Mouse (Mus musculus): ENCODE measurements around the gene Psap.
A peak's percentile ranks its signal among the peaks of the same experiment; 100 is the strongest.
"Not testable (repeated sequence)": the region's sequence is repeated elsewhere in the genome, so short reads cannot be mapped to it uniquely, and the experiment has no call there.

The Psap gene

DNA sequence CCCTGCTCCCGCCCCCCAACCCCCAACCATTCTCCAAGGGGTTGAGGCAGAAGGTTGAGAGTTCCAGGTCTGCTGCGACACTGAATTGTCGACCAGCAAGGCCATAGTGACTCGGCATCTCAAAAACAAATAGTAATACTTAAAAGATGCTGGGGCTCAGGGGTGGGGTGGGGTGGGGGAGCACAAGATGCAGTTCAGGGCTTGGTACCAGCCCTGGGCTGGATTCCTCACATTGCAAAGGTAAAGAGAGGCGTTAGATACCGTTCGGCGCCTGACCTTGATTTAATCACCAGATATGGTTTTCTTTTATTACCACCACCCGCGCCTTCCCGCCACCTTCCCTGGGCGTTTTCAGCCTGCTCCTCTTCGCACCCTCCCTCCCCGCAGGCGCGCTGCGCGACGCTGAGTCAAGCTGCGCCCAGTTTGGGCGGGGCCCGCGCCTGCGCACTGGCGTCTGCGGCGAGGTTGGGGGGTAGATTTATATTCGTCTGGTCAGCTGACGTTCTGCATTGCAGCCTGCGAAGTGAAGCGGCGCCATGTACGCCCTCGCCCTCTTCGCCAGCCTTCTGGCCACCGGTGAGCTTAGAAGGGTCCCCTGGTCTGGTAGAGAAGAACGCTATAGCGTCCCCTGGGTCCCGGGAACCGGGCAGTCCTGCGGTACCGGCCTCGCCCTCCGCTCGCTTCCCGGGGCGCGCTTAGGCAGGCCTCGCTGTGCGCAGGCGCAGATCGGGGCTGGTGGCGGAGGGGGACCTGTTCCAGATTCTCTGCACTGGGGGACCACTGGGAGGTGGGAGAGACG lies at the start of gene Psap:
Psap (plus strand) TSS at position 421 of the 799 bp plus-strand sequence.
- peak; percentile 97 for DNase-seq (ENCODE audit: low spot score)

DNA sequence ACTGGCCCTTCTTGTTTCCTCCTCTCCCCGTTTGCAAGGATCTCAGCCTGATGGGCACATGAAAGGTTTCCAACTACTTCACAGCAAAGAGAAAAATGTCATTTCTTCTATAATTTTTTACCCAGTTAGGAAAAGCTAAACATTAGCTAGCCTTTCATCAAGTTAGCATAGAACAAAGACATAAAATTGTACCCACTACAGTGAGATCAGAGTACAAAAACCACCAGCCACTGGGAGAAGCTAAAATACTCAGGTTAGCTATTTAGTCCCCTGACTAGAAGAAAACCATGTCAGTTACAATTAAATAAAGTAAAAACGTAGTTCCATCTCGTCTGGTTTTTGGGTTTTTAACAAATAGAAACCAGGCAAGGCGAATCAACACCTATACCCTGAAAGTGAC lies 49.8 kb upstream of the Psap start:
- DNase-seq (ENCODE audit: low spot score) = no peak

DNA sequence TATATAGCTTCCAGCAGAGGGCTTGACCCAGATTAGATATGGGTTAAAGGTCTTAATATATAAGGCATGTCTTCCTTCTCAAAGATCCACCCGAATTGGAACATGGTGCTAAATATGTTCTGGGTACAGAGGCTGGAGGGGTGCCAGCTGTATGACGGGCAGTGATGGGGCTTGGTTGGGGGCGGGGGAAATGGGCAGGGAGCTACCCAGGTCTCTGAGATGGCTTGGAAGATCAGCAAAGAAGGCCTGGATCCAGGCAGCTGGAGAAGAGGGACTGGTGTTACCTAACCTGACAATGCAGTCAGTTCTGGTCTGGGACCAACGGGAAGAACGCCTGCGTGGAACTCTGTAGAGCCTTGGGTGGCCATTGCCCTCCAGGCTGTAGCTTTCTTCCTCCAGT lies 48.3 kb upstream of the Psap start:
- DNase-seq (ENCODE audit: low spot score) = no peak

DNA sequence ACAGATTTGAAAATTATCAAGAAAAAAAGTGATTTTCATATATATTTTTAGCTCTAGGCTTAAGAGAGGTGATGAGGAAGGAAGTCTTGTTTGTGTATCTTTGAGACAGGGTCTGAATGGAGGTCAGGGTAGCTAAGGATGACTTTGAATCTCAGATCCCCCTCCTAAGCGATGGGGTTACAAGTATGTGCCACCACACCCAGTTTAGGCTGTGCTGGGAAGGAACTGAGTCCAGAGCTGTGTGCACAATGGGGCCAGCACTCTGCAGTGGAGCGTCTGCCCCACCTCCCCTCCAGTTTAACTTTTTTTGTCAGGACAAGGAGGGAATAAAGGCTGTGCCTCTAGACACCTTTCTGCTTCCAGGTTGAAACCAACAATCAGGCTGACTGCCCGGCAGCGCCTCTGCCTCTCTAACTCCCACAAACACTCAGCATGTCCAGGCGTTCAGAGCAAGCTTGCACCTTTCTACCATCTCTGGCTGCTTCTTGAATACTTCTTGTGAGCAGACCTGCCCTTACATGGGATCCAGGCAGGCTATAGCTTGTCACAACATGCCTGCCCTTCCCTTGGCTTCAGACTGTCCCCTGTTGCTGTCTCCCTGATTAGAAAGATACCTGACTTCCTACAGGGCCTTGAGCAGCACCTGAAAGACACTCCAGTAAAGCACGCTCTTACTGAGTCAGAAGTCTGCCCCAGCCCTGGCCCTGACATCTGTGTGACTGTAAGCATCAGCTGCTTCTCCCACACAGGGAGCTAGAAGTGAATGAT lies 46.9 kb upstream of the Psap start:
- no peak for DNase-seq (ENCODE audit: low spot score)

DNA sequence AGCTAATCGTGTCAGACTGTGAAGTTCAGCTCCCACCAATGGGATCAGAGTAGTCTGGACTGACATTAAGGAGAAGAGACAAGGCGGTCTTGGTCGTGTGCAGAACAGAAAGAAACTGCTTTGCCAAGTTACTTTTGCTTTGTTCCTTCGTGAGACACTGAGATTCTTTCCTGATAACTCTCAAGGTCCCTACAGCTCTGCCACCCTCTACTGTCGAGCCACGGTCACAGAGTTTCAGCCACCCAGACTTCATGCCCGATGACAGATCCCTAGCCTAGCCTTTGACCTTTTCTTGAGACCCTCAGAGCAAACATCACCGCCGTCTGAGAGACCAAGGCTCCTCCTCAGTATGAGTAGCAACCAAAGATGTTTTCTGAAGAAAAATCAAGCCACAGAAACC lies 43.4 kb upstream of the Psap start:
- DNase-seq (ENCODE audit: low spot score) = no peak

- not testable (repeated sequence) for DNase-seq (ENCODE audit: low spot score)
Measured at GRCm38 (mm10) chr10:60235876-60236275, 41.6 kb upstream of the Psap start.

DNA sequence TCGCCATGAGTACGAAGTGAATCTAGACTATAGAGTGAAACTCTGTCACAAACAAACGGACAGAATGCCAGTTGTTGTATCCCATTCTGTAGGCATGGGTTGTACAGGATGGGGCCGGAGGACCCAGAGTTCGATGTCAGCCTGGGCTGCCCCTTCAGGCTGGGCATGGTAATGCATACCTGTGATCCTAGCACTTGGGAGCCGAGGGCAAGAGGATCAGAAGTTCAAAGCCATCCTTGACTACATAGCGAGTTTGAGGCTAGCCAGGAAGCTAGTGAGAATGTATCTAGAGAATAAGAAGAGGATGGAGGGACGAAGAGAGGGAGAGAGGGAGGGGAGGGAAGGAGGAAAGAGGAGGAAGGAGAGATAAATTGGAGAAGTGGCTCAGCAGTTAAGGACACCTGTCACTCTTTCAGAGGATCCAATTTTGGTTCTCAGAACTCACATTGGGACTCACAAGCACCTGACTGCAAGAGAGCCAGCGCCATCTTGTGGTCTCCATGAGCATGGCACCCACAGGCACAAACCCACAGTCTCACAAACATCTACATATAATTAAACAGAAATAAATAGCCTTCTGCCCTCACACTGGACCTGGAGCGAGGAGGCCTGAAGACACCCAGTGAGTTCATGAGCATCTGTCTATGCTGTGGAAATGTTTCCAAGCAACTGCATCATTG lies 39.8 kb upstream of the Psap start:
- no peak for DNase-seq (ENCODE audit: low spot score)

DNA sequence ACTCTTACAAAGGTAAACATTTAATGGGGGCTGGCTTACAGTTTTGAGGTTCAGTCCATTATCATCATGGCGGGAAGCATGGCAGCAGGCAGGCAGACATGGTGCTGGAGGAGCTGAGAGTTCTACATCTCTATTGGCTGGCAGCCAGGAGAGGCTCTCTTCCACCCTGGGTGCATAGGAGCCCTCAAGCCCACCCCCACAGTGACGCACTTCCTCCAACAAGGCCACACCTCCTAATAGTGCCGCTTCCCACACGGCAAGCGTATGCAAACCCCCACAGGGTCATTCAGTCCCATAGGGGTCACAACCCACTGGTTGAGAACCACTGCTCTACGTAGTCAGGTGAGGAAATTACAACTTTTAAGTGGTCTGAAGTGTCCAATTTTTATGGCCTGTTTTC lies 37.0 kb upstream of the Psap start:
- DNase-seq (ENCODE audit: low spot score) = no peak

DNA sequence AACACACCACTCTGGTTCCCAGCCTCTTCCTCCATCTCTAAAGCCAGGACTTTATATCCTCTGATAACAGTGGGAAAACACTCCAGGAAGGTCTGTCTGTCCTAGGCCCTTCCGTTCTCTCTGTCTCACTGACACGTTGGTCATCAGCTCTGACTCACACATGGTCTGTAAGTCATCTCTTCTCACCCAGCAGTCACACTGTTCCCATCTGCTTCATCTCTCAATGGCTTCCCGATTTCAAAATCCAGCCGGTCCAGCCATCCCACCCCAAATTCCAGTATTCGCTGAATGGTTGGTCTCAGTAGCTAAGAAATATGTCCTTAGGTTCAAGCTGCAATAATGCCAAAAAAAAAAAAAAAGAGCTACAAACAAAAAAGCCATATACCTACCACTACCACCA lies 33.5 kb upstream of the Psap start:
- DNase-seq (ENCODE audit: low spot score) = no peak

DNA sequence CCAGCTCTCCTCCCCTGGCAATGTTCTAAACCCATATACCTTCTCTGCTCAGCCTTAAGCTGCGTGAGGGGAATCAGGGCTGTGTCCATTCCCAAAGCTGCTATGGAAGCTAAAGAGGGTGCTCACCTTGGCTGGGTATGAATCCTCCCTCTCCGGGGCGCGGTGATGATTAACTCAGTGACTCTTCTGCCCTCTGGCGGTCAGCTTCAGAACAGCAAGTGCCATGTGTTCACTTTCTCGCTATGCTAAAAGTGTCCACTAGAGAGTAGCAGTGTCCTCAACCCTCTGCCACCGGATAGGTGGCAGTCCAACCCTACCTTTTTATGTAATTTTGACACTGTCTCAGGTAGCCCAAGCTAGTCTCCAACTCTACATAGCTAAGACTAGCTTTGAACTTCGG lies 32.4 kb upstream of the Psap start:
- DNase-seq (ENCODE audit: low spot score) = peak; percentile 91

GRCm38 (mm10) chr10:60245635-60246034 lies 31.8 kb upstream of the Psap start:
- no peak for DNase-seq (ENCODE audit: low spot score)

GRCm38 (mm10) chr10:60246519-60246918 lies 30.9 kb upstream of the Psap start:
- no peak for DNase-seq (ENCODE audit: low spot score)

- DNase-seq (ENCODE audit: low spot score) = not testable (repeated sequence)
Measured at GRCm38 (mm10) chr10:60248345-60248744, 29.1 kb upstream of the Psap start.

DNA sequence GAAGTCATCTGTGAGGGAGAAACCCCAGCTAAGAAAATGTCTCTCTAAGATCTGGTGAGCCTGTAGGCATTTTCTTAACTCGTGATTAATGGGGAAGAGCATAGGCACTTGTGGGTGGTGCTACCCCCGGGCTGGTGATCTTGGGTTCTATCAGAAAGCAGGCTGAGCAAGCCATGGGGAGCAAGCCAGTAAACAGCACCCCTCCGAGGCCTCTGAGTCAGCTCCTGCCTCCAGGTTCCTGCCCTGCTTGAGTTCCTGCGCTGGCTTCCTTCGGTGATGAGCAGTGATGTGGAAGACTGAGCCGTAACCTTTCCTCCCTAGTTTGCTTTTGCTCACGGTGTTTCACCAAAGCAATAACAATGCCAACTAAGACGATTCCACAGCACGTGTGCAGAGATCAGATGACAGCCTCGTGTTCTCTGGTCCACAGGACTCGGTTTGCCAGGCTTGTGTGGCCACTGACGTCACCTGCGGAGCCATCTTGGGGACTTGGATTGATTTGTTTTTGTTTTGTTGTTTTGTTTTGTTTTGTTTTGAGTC lies 26.9 kb upstream of the Psap start:
- DNase-seq (ENCODE audit: low spot score) = no peak

DNA sequence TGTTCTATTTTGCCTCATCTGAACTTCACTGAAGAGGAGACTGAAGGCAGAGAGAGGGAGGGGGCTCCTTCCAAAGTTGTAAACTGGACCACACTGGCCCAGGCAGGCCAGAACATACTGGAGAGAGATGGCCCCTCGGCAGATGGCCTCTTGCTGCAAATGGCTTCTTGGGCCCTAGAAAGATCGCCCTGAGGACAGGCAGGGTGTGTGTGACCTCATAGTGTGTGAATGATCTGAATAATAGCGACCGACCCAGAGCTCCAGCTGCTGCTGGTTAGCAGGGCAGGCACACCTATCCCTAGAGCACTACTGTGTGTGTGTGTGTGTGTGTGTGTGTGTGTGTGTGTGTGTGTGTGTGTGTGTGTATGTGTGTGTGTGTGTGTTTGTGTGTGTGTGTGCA lies 25.2 kb upstream of the Psap start:
- DNase-seq (ENCODE audit: low spot score) = no peak

DNA sequence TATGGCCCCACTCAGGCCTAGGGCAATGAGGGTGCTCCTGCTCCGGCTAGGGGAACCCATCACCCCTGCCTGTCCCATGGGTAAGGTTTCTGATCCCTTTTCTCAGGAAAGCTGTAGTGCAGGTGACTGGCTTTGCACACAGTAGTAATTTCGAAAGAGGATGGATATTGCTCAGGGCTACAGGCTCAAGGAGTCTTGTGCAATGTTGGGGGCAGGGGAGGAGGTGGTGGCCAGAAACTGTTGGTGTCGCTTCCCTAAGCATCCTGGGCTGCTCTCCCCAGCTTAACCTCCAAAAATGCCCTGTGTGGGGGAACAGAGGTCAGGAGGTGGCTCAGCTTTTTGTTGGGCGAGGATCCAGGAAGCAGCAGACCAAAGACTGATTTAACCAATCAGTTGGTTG lies 24.8 kb upstream of the Psap start:
- no peak for DNase-seq (ENCODE audit: low spot score)

DNA sequence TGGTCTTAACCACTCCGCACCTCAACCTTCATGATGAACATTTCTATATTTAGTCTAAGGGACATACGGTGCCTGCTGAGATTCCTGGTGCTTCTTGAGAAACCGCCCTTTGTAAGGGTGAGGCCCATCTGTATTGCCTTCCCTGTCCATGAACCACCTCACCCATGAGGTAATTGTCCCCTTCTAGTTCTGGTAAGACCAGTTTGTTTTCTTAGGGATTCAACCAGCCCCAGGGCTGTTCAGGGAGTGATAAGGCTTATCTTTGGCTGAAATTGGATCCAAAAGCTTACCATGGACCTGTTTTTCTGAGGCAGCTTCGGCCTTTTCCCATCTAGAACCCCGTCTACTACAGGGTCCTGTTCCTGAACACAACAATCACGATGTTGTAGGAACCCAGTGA lies 21.3 kb upstream of the Psap start:
- no peak for DNase-seq (ENCODE audit: low spot score)

DNA sequence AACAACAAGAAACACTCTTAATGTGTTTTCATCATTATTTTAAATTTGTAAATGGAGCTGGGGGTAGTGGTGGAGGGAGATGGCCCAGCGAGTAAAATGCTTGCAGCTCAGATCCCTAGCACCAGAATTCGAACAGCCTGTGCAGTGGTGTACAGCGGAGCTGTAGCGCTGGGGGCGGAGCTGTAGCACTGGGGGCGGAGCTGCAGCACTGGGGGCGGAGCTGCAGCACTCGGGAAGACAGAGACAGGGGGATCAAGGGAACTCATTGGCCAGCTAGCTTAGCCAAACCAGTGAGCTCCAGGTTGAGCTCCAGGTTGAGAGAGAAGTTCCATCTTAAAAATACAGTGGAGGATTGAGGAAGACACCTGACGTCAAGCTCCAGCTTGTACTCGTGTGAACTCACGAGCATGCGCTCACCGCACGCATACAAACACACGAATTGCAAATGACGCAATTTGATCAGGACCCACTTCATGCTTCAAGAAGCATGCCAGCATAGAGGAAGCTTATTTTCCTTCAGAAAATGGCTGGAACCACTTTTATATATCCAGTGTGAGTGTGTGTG lies 20.1 kb upstream of the Psap start:
- DNase-seq (ENCODE audit: low spot score) = no peak

DNA sequence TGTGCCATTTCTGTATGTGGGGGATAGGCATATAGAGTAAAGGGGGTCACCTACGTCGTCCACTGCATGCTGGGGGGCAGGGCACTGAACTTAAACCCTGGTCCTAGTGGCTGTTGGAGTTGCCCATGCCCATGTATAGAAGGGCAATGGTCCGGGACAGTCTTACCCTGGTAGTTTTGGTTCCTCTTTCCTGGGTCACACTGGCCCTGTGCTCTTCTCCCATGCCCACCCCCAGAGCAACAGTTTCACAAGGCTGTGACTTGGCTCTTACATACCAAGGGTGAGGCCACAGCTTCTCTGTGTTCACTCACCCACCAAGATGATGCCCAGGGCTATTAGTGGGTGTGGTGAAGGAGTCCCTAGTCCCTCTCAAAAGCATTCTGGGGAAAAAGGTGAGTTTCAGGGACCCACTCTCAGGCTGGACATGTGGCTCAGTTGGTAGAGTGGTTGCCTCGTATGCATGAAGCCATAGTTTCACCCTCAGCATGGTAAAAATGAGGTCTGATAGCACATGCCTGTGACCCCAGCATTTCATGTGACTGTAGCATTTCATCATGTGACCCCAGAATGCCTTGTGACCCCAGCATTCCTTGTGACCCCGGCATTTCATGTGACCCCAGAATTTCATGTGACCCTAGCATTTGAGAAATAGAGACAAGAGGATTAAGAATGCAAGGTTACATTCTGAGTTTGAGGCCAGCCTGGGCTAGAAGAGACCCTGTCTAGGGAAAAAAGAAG lies 16.7 kb upstream of the Psap start:
- DNase-seq (ENCODE audit: low spot score) = no peak

GRCm38 (mm10) chr10:60261530-60261929 lies 15.9 kb upstream of the Psap start:
- DNase-seq (ENCODE audit: low spot score) = no peak

DNA sequence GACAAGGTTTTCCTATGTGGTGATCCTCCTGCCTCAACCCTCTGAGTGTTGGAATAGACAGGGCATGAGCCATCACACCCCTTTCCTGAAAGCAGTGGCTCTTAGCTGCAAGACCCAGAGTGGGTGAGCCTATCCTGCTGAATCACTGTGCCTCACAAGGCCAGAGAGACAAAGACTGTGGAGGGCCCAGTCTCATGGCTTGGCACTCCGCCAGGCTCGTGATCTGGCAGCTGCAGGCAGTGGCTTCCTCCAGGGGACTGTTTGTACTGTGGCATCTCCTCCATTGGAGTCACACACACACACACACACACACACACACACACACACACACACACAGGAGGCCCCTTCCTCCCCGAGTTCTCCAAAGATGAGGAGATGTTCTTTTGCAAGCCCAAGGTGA lies 15.0 kb upstream of the Psap start:
- peak; percentile 32 for DNase-seq (ENCODE audit: low spot score)

GRCm38 (mm10) chr10:60263351-60263750 lies 14.1 kb upstream of the Psap start:
- DNase-seq (ENCODE audit: low spot score) = no peak
